Mouse (Mus musculus) G1E (cell line): ENCODE data around the gene Ppard.

Experiments used
- CTCF ChIP-seq: IDR thresholded peaks from 2 replicates; pipeline ENCODE4 v1.5.1; 2012; ENCODE audit warnings: low read depth, low read length, inconsistent platforms, mixed read lengths
- GATA1 ChIP-seq: IDR thresholded peaks from 2 replicates; pipeline ENCODE4 v1.6.1; 2012; ENCODE audit warnings: borderline replicate concordance, low read length, inconsistent platforms, mixed read lengths
- GATA2 ChIP-seq: IDR thresholded peaks from 2 replicates; pipeline ENCODE4 v1.6.1; 2012; ENCODE audit warnings: low read depth, low read length, inconsistent platforms, borderline replicate concordance
- POLR2AphosphoS5 ChIP-seq: IDR thresholded peaks from 2 replicates; pipeline ENCODE4 v1.6.1; 2012; ENCODE audit warnings: low read depth, low read length, inconsistent platforms; ENCODE audit not compliant: insufficient replicate concordance
- TAL1 ChIP-seq: conservative IDR thresholded peaks from 2 replicates; pipeline ENCODE4 v1.6.1; 2012; ENCODE audit warnings: low read depth, low read length, inconsistent platforms, mixed read lengths

- TF ChIP-seq CTCF (no peak), TAL1 (no peak), GATA1 (no peak), POLR2AphosphoS5 (no peak), GATA2 (no peak)
These were observed 115.7 kb downstream of the Ppard start for GRCm38 (mm10) chr17:28348211-28348610.
